Mouse (Mus musculus) hindbrain, embryonic 10.5 days (tissue): Measurements from ENCODE around the gene Efcab6. TPM values are rescaled to one million over a fixed set of nuclear protein-coding genes. Genes with fewer than 3 reads are reported as not detected.

ENCODE experiments used
- DNase-seq: peaks from one replicate; pipeline ENCODE4 v3.0.0-alpha.2; 2017; ENCODE audit warnings: low spot score
- H3K27ac ChIP-seq: fragments of 300-500 bp; sonication (generic); 2 replicates; pipeline ENCODE4 v1.5.1; 2016; ENCODE audit warnings: mild to moderate bottlenecking, moderate library complexity
- H3K27me3 ChIP-seq: fragments of 300-500 bp; sonication (generic); 2 replicates; pipeline ENCODE4 v1.6.1; 2016; ENCODE audit warnings: mild to moderate bottlenecking; ENCODE audit not compliant: poor library complexity, insufficient read depth, severe bottlenecking
- H3K36me3 ChIP-seq: fragments of 300-500 bp; sonication (generic); 2 replicates; pipeline ENCODE4 v1.6.1; 2016; ENCODE audit warnings: mild to moderate bottlenecking, moderate library complexity
- H3K4me1 ChIP-seq: fragments of 300-500 bp; sonication (generic); replicated peaks from 2 replicates; pipeline ENCODE4 v1.6.1; 2016; ENCODE audit warnings: mild to moderate bottlenecking
- H3K4me3 ChIP-seq: fragments of 300-500 bp; sonication (generic); 2 replicates; pipeline ENCODE4 v1.5.1; 2016; ENCODE audit warnings: mild to moderate bottlenecking, moderate library complexity
- H3K9me3 ChIP-seq: fragments of 300-500 bp; sonication (generic); 2 replicates; pipeline ENCODE4 v1.6.1; 2016; ENCODE audit warnings: mild to moderate bottlenecking, moderate library complexity
- WGBS: fragments of 180-500 bp; shearing (Covaris S2); methylation state at CpG from one replicate; pipeline ENCODE4 v1.1.7; 2016; 5-methylcytosine and 5-hydroxymethylcytosine counted together
- polyA plus RNA-seq: library from polyadenylated mRNA; unstranded; fragments of >200 nt; fragmentation: Nextera tagmentation; extraction: Ambion mirVana; gene quantifications from 2 replicates; pipeline ENCODE4 v1.2.1, GENCODE M21; 2016

Gene Efcab6
- polyA plus RNA-seq, 1 experiment from 2014 or later: 0.22 TPM

DNA sequence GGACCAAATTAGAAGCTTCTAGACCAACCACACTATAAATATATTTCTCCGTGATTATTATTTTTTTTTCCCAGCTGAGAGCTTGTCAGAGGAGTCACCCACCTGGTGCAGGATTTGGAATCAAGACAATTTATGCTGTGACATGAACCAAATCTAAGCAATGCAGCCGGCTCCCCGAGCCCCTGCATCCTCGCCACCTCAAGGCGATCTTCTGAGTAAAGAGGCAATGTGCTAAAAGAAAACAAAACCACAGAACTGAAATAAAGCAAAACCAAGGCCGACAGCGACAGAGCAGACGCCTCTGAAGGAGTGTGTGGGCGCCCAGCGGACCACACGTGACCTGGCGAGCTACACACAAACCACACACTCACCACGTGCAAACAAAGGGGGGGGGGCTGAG lies 13.5 kb upstream of the Efcab6 start:
- WGBS: 84% methylated on average over 13 of the region's 13 CpGs
- Histone ChIP-seq H3K9me3 (no peaks in the 10 kb centered on the region), H3K36me3 (no peaks in the 10 kb centered on the region), H3K27ac (no peak overlapping the region), H3K27me3 (peaks cover 21% of the 10 kb centered on the region), H3K4me1 (peaks cover 23% of the 10 kb centered on the region), H3K4me3 (no peak overlapping the region)
- no peak for DNase-seq

DNA sequence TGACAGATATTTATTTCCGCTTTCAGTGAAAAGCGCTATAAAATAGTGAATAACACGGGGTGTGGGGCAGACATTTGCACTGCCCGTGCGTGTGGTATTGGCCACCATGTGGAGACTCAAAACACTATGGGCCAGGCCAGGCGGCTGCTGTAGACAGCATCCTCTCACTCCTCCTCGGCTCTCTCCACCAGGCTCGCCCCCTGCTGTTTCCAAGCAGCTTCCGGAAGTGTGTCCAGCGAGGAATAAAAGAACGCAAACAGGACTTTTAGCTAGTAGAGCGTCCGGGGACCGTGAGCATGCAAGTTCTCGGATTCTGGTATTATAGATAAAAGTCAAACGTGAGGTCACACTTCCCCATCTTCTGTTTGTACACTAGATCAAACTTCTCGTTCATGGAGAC lies 12.0 kb upstream of the Efcab6 start:
- peak; percentile 20 for DNase-seq
- no peaks in the 10 kb centered on the region for H3K9me3 ChIP-seq
- WGBS: 59% methylated on average over 17 of the region's 17 CpGs
- H3K36me3 ChIP-seq: no peaks in the 10 kb centered on the region
- H3K27me3 ChIP-seq: peaks cover 36% of the 10 kb centered on the region
- no peak overlapping the region for H3K4me3 ChIP-seq
- no peak overlapping the region for H3K27ac ChIP-seq
- peaks cover 37% of the 10 kb centered on the region for H3K4me1 ChIP-seq

DNA sequence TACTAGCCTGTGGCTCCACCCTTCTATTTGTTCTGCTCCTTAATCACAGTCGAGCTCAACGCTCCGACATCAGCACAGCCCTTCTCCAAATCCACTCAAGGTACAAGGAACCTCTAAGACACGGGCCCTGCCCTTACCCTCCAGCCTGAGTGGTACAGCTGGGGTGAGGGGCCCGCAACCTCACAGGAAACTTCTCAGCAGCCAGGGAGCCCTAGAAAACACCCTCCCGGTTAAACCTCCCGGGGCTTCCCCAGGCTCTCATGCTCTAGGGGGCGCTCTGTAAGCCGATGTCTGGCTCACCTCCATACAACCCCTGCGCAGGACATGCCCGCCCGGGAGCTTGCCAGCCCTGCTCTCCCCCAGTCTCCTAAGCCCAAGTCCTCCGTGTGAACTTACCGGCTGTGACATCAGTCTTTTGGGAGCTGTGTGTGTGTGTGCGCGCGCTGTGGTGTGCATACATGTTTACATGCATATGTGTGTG lies 9.6 kb upstream of the Efcab6 start:
- Histone ChIP-seq H3K36me3 (no peaks in the 10 kb centered on the region), H3K9me3 (no peaks in the 10 kb centered on the region), H3K4me1 (peaks cover 44% of the 10 kb centered on the region), H3K4me3 (peak overlapping the region; percentile 38), H3K27ac (peak overlapping the region; percentile 62; the same call in 1 of the 2 replicates), H3K27me3 (peaks cover 59% of the 10 kb centered on the region)
- DNase-seq: peak; percentile 42
- 16% methylated on average over 17 of the region's 17 CpGs for WGBS

DNA sequence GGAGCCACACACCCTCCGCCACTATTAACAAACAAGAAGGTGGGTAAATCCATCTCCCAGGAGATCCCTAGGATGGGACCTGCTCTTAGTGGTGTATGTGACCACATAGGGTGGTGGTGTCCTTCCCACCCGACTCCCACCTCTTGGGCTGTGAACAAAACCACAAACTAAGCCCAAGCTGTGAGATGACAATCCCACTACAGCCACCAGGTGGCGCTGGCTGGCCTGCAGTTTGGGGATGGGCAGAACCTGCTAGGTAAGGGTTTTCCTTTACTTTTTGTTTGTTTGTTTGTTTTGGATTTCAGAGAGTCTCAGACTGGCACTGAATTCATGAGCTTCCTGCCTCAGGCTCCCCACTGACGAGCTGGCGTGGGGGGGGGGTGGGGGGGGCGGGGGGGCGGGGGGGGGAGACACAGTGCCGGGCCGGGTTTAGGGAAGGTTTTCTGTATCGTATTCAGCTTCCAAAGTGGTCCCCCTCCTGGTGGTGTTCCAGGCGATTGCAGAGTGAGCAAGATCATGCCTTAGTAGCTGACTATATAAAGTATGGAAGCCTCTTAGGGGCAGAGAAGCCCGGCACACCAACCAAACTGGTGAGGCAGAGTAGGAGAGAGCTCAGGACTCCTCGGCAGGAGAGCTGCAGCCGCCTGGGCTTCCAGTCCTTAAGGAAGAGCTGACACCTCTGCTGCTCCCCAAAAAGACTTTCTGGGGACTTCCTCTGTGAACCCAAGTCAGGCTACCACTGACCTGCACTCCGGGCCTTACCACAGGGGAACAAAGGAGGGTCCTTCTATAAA lies 8.9 kb upstream of the Efcab6 start:
- H3K4me1 ChIP-seq: peaks cover 51% of the 10 kb centered on the region
- H3K4me3 ChIP-seq: peak overlapping the region; percentile 38
- no peaks in the 10 kb centered on the region for H3K36me3 ChIP-seq
- H3K9me3 ChIP-seq: no peaks in the 10 kb centered on the region
- DNase-seq: peak; percentile 83
- H3K27me3 ChIP-seq: peaks cover 65% of the 10 kb centered on the region
- 8% methylated on average over 15 of the region's 15 CpGs for WGBS
- H3K27ac ChIP-seq: peak overlapping the region; percentile 62

DNA sequence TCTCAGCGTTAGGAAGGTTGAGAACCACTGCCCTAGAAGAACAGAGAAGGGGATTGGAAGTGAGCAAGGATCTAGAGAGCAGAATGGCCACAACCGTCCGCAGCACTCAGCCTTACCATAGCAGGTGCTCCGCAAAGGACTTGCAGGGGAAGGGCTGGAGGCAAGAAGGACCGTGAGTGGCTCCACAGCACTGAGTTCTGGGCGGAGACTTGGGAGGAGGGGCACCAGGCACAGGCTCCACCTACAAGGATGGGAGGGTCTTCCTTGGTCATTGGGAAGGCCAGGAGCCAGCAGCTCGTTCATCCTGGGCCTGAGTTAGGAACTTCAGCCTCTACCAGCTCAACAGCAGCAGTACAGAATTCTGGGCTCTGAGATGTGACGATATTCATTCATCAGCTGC lies 7.9 kb upstream of the Efcab6 start:
- DNase-seq: no peak
- H3K4me3 ChIP-seq: no peak overlapping the region
- H3K4me1 ChIP-seq: peaks cover 55% of the 10 kb centered on the region
- no peak overlapping the region for H3K27ac ChIP-seq
- peaks cover 76% of the 10 kb centered on the region for H3K27me3 ChIP-seq
- H3K9me3 ChIP-seq: no peaks in the 10 kb centered on the region
- H3K36me3 ChIP-seq: no peaks in the 10 kb centered on the region
- WGBS: 18% methylated on average over 8 of the region's 8 CpGs

DNA sequence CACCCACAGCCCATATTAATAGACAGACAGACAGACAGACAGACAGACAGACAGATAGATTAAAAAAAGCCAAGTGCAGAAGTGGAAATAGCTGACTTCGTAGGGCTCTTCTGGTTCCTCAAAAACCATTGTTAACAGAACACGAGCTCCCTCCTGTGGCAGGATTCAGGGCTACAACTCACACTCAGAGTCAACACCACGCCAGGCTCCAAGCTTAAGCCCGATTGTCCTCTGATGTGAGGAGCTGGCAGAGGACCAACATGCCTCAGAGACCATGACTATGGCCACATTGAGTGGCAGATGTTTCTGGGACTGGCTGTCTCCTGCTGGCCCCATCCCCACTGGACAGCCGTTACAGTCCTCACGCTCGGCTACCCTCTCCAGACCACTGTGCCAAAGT lies 7.0 kb upstream of the Efcab6 start:
- peaks cover 54% of the 10 kb centered on the region for H3K4me1 ChIP-seq
- peak; percentile 76 for DNase-seq
- no peaks in the 10 kb centered on the region for H3K9me3 ChIP-seq
- WGBS: 32% methylated on average over 7 of the region's 7 CpGs
- H3K36me3 ChIP-seq: no peaks in the 10 kb centered on the region
- H3K4me3 ChIP-seq: no peak overlapping the region
- H3K27ac ChIP-seq: no peak overlapping the region
- H3K27me3 ChIP-seq: peaks cover 84% of the 10 kb centered on the region

DNA sequence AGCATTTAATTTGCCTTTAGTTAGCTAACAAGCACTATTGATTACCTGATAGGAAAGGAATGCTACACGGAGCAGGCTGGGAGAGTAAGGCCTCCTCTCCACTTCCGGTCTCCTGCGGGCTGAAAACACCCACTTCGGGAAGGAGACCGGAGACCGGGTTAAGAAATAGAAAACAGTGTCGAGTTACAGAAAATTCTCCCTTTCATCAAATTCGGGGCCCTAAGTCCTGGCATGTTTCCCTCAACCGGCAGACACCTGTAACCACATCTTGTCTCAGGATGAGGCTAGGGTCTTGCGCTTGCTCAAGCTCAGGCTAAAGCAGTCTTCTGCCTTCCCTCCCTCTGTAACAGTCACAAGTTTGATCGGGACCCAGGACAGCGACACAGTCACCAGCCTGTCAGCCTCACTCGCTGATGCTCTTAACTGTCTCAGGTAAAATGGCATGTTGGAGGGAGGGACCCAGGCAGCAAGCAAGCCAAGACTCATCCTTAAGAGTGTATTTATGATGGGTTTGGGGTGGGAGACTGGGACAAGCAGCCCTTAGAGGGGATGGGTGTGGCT lies 5.0 kb upstream of the Efcab6 start:
- Histone ChIP-seq H3K4me1 (peaks cover 47% of the 10 kb centered on the region), H3K27ac (no peak overlapping the region), H3K9me3 (0 out of 2 replicates have a peak, but pooled peaks cover 4% of the 10 kb centered on the region), H3K36me3 (no peaks in the 10 kb centered on the region), H3K4me3 (peak overlapping the region; percentile 20; the same call in 1 of the 2 replicates), H3K27me3 (peaks cover 81% of the 10 kb centered on the region)
- WGBS: 4% methylated on average over 13 of the region's 13 CpGs
- no peak for DNase-seq

DNA sequence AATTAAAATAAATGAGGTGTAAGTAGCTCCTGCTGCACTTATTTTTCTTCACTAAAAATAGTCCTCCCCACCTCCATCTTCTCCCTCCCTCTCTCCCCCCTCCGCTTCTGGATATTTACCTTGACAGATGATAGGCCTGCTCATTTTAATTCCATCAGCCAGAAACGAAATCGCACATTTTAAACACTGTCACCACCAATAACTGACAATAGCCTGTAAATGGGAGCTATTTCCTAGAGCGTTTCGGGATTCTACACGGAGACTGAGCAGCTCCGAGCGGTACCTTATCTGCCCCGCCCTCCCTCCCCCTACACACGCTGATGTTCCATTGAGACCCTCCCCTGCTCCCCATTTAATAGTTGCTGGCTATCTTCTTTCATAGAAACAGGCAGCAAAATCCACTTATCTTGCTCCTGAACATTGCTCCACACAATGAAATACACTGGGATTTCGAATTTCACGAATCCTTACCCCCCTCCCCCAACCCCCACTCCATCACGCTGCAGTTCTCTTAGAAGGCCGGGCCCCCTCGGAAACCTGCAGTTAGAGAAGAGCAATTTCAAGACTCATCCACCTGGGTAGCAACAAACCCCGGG lies 4.4 kb upstream of the Efcab6 start:
- Histone ChIP-seq H3K36me3 (no peaks in the 10 kb centered on the region), H3K27ac (no peak overlapping the region), H3K27me3 (peaks cover 75% of the 10 kb centered on the region), H3K9me3 (0 out of 2 replicates have a peak, but pooled peaks cover 4% of the 10 kb centered on the region), H3K4me1 (peaks cover 47% of the 10 kb centered on the region), H3K4me3 (peak overlapping the region; percentile 20; the same call in 1 of the 2 replicates)
- 10% methylated on average over 16 of the region's 16 CpGs for WGBS
- no peak for DNase-seq

DNA sequence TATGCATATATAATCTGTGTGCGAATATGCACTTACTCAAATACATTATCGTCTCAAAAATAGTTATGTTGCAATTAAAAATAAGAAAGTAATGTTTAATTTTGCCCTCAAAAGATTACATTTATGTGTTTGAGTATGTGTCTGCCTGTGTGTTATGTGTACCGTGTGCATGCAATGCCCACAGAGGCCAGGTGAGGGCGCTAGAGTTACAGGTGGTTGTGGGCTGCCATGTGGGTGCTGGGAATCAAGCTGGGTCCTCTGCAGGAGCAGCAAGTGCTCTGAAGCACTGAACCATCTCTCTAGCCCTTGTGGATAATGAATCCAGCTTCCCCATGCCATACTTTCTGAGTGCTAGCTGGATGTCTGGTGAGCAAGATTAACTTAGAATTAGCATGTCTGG lies 522 bp upstream of the Efcab6 start:
- Histone ChIP-seq H3K4me1 (peaks cover 23% of the 10 kb centered on the region), H3K36me3 (no peaks in the 10 kb centered on the region), H3K27me3 (peaks cover 45% of the 10 kb centered on the region), H3K27ac (no peak overlapping the region), H3K4me3 (no peak overlapping the region), H3K9me3 (0 out of 2 replicates have a peak, but pooled peaks cover 4% of the 10 kb centered on the region)
- no peak for DNase-seq
- 64% methylated on average over 4 of the region's 4 CpGs for WGBS

DNA sequence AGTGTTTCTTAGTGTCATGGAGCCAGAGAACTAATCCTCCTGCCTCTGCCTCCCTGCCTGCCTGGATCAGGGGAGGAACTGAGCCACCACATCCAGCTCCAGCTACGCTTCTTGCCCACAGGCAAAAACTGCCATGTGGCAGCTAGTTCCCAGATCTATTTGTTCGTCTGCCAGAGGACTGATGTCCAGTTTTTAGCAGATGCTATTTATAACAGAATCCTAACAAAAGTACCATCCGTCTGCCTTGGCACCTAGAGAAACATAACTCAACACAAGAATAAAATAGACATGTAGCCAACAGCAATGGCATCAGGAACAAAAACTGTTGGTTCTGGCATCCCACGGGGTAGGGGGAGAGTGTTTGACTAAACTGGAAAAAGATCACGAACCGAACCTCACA lies 6.3 kb downstream of the Efcab6 start:
- DNase-seq: no peak
- 86% methylated on average over 6 of the region's 6 CpGs for WGBS
- Histone ChIP-seq H3K9me3 (no peaks in the 10 kb centered on the region), H3K4me3 (no peak overlapping the region), H3K4me1 (peaks cover 4% of the 10 kb centered on the region; the same call in 1 of the 2 replicates), H3K27me3 (peaks cover 11% of the 10 kb centered on the region; the same call in 1 of the 2 replicates), H3K27ac (no peak overlapping the region), H3K36me3 (no peaks in the 10 kb centered on the region)

DNA sequence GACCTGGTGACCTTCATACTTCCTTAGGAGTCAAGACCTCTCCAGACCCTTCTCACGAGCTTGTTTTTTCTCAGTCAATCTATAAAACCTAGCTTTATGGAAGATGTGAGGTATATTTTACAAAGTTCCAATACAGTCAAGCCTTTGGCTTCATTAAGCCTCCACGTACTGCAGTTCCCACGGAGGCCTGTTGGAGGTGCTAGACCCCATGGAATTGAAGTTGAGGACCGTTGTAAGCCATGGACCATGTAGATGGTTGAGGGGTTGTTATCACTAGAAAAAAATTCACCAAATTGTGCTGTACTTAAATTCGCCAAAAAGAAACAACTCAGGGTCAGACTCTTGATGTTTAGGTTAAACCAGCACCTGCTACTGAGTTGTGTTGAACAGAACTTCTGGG lies 9.1 kb downstream of the Efcab6 start:
- H3K4me1 ChIP-seq: peaks cover 8% of the 10 kb centered on the region; the same call in 1 of the 2 replicates
- no peak overlapping the region for H3K4me3 ChIP-seq
- no peaks in the 10 kb centered on the region for H3K36me3 ChIP-seq
- DNase-seq: no peak
- no peaks in the 10 kb centered on the region for H3K9me3 ChIP-seq
- peaks cover 11% of the 10 kb centered on the region; the same call in 1 of the 2 replicates for H3K27me3 ChIP-seq
- WGBS: 70% methylated on average over 5 of the region's 5 CpGs
- H3K27ac ChIP-seq: no peak overlapping the region

DNA sequence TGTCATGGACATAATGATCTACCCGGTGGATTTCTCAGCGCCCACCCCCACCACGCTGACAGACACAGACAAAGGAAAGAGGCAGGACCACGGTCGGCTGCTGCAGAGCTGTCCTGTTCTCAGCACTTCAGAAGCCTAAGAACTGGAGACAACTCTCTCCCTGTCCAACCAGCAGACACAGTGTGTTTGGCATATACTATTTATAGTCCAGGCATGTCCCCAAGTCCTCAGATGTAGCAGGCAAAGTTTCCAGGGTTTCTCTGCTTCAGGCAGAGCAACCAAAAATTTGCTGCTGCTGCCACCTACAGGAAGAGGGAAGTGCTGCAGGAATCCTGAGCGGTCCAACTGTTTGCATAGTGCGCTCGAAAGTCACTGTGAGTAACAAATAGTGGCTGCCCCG lies 11.3 kb downstream of the Efcab6 start:
- DNase-seq: peak; percentile 80
- 45% methylated on average over 9 of the region's 9 CpGs for WGBS
- Histone ChIP-seq H3K9me3 (no peaks in the 10 kb centered on the region), H3K4me3 (no peak overlapping the region), H3K36me3 (no peaks in the 10 kb centered on the region), H3K27ac (no peak overlapping the region; the same call in 1 of the 2 replicates), H3K4me1 (peaks cover 14% of the 10 kb centered on the region; the same call in 1 of the 2 replicates), H3K27me3 (peaks cover 11% of the 10 kb centered on the region; the same call in 1 of the 2 replicates)

DNA sequence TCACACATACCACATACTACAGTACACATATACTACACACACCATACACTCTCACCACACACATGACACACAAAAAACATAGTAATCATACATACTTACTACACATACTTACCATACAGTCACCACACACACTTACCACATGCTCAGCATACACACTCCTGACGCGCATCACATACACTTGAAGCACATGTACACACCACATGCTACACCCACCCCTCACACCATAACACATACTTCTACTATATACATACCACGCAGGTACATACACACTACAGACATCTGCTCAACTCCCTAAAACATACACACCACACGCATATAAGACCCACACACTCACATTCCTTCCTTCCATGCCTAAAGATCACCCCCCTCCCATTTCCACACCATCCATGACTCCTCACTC lies 11.9 kb downstream of the Efcab6 start:
- WGBS: 94% methylated on average over 4 of the region's 4 CpGs
- H3K36me3 ChIP-seq: no peaks in the 10 kb centered on the region
- H3K27ac ChIP-seq: no peak overlapping the region
- peaks cover 14% of the 10 kb centered on the region; the same call in 1 of the 2 replicates for H3K4me1 ChIP-seq
- no peak for DNase-seq
- no peaks in the 10 kb centered on the region for H3K9me3 ChIP-seq
- peaks cover 11% of the 10 kb centered on the region; the same call in 1 of the 2 replicates for H3K27me3 ChIP-seq
- no peak overlapping the region for H3K4me3 ChIP-seq
